Mouse (Mus musculus): ENCODE data around the gene Pde4c.

The Pde4c gene

GRCm38 (mm10) chr8:70723486-70724210 lies at the start of gene Pde4c:
Pde4c (plus strand) TSS chr8:70723720.
- no peak for DNase-seq (ENCODE audit: low read depth, low spot score)

- peak; percentile 31 for DNase-seq (ENCODE audit: low read depth, low spot score)
Observed at GRCm38 (mm10) chr8:70674109-70674508, 49.4 kb upstream of the Pde4c start.

GRCm38 (mm10) chr8:70674716-70675115 lies 48.8 kb upstream of the Pde4c start:
- no peak for DNase-seq (ENCODE audit: low read depth, low spot score)

- no peak for DNase-seq (ENCODE audit: low read depth, low spot score)
Observed at GRCm38 (mm10) chr8:70675336-70675735, 48.2 kb upstream of the Pde4c start.

GRCm38 (mm10) chr8:70677451-70678080 lies 46.0 kb upstream of the Pde4c start:
- DNase-seq (ENCODE audit: low read depth, low spot score), result no peak

GRCm38 (mm10) chr8:70678679-70679078 lies 44.8 kb upstream of the Pde4c start:
- DNase-seq (ENCODE audit: low read depth, low spot score), result no peak

- DNase-seq (ENCODE audit: low read depth, low spot score), result peak; percentile 55
Observed at GRCm38 (mm10) chr8:70679404-70679803, 44.1 kb upstream of the Pde4c start.

GRCm38 (mm10) chr8:70680039-70680438 lies 43.5 kb upstream of the Pde4c start:
- DNase-seq (ENCODE audit: low read depth, low spot score), result no peak

- no peak for DNase-seq (ENCODE audit: low read depth, low spot score)
Observed at GRCm38 (mm10) chr8:70681410-70681809, 42.1 kb upstream of the Pde4c start.

GRCm38 (mm10) chr8:70682193-70682592 lies 41.3 kb upstream of the Pde4c start:
- peak; percentile 89 for DNase-seq (ENCODE audit: low read depth, low spot score)

GRCm38 (mm10) chr8:70682692-70683091 lies 40.8 kb upstream of the Pde4c start:
- DNase-seq (ENCODE audit: low read depth, low spot score), result no peak

- DNase-seq (ENCODE audit: low read depth, low spot score), result no peak
Observed at GRCm38 (mm10) chr8:70684291-70684690, 39.2 kb upstream of the Pde4c start.

- DNase-seq (ENCODE audit: low read depth, low spot score), result peak; percentile 76
Observed at GRCm38 (mm10) chr8:70687576-70687975, 35.9 kb upstream of the Pde4c start.

GRCm38 (mm10) chr8:70688136-70688535 lies 35.4 kb upstream of the Pde4c start:
- DNase-seq (ENCODE audit: low read depth, low spot score), result no peak

GRCm38 (mm10) chr8:70689892-70690390 lies 33.6 kb upstream of the Pde4c start:
- DNase-seq (ENCODE audit: low read depth, low spot score), result peak; percentile 45

GRCm38 (mm10) chr8:70691230-70691629 lies 32.3 kb upstream of the Pde4c start:
- DNase-seq (ENCODE audit: low read depth, low spot score), result no peak

GRCm38 (mm10) chr8:70691727-70692231 lies 31.7 kb upstream of the Pde4c start:
- no peak for DNase-seq (ENCODE audit: low read depth, low spot score)

- no peak for DNase-seq (ENCODE audit: low read depth, low spot score)
Observed at GRCm38 (mm10) chr8:70693636-70694035, 29.9 kb upstream of the Pde4c start.

- DNase-seq (ENCODE audit: low read depth, low spot score), result no peak
Observed at GRCm38 (mm10) chr8:70695318-70696018, 28.1 kb upstream of the Pde4c start.

- DNase-seq (ENCODE audit: low read depth, low spot score), result no peak
Observed at GRCm38 (mm10) chr8:70696019-70696885, 27.3 kb upstream of the Pde4c start.

- DNase-seq (ENCODE audit: low read depth, low spot score), result no peak
Observed at GRCm38 (mm10) chr8:70696946-70697345, 26.6 kb upstream of the Pde4c start.
